Mouse (Mus musculus): ENCODE measurements at regions not wholly inside any gene's neighbourhood (a gene's known extent, or its start where the extent isn't known, plus 50 kb on each side); places are given as distances from the start of the nearest gene placed in this dataset.

DNA sequence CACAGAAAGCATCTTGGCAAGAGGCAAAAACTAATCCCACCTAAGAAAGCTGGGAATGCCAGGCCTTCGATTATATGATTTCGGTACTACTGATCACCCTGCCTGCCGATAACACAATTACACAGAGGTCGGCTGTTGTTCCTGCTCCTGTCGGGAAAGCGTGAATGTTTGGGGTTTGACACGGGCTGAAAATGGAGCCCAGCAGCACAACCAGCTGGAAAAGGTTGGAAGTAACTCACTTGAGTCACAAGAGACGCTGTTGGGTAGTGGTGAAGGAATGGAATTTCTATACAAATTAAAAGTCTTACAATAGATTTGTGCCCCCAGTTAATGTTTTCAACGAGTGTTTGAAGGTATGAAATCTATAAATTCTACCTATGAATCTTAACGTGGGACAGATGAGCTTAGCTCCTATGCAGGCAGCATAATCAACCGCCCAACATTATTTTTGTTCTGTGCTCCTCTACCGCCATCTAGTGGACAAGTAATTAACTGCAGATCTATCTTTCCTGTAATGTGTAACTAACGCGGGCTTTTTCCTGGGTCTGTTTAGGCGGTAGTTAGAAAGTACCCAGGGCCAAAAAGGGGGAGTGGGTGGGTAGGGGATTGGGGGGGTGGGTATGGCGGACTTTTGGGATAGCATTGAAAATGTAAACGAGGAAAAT, 178.9 kb upstream of the Zpld1 start:
- TF ChIP-seq CTCF (IDR thresholded peaks at IDR 0.05; ENCODE audit: borderline replicate concordance, insufficient read depth, low read length): no peak
- TF ChIP-seq POLR2A (IDR thresholded peaks at IDR 0.05; ENCODE audit: low read depth, low read length): no peak
